Mouse (Mus musculus) ES-CJ7 (cell line): ENCODE data around the gene Atp5b.
A peak's percentile ranks its signal among the peaks of the same experiment; 100 is the strongest.

Source experiments
- DNase-seq: peaks from one replicate; pipeline ENCODE4 v3.0.0; 2011; ENCODE audit warnings: low read depth, low spot score

Atp5b gene

DNA sequence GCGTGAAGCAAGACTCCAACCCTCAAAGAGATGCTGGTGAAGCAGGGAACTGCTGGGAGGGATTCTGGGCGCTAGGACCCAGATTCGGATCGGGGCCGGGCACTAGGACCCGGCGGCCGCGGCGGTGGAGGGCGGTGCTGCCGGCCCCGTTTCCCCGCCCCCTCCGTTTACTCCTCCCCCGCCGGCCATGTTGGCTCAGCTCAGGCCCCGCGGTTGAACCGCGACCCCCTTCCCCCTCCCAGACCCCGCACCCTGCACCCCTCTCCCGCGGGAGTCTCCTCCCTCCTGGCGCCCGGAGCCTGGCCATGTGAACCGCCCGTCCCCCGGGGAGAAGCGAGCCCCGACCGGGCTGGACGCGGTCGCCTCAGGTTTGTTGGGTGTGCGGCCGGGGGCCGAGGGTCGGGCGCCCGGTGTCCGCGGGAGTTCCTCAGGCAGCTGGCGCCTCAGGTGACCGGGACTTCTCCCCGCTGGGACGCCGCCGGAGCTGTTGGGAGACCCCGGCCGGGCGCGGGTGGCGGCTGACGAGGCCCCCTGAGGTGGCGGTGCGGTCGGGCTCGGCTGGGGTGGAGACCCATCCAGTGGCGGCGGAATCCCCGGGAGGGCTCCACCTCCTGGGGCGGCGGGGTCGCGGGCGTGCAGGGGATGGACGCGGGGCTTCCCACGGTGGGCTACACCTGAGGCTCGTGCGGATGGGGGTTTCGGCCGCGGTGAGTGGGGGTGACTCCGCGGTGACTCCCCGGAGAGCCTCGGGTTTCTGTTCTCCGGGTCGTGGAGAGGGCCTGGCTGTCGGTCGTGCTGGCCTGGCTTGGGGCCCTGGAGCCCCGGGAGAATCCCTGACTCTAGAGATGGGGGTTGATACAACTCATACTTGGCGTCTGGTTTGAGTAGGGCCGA is 13.9 kb downstream of the Atp5b start:
- DNase-seq: peak; percentile 83

DNA sequence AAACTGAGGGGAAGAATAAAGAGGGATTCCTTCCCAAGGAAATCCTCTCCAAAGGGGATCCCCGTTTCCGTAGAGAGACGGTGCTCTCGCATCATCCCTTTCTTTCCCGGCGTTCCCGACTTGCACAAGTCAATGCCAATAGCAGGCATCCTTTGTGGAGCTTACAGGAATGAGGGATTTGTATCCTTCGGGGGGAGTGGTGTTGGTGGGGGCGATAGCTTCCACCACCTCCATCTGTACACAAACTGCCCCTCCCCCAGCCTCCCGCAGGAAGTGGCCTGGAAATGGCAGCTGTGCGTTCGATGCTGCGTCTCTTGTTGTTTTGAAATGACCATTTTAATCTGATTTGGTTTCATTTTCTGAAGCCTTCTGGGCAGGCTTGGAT is 14.5 kb downstream of the Atp5b start:
- DNase-seq: peak; percentile 46

DNA sequence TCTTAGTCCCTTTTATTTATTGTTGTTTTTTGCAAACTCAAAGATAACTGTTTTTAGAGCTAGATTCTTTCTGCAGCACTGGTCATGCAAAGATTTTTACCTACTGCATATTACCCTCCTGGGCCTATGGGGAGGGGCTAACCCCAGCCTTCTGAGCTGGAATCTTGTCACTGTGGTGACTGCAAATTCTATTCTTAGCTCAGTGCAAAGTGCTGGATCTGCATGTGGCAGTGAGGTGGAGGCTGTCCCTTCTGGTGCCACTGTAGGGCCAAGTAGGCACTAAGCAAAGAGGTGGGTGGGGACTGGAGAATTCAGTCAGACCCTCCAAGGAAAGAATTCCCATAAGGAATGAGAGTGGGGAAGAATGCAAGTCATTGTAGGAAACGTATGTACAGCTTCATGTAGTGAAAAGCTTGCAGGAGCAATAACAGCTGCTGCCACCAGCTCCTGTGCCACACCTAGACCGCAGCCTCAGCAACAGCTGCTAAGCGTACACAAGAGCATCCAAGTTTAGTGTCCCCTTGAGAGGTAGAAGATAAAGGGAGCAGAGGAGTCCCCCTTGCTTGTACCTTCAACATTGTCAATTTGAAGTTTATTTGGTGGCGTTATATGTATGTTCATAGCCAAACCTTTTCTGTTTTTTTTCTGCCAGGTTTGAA is 27.2 kb downstream of the Atp5b start:
- DNase-seq: no peak

- no peak for DNase-seq
Measured at GRCm38 (mm10) chr10:128111227-128111626, 28.2 kb downstream of the Atp5b start.

GRCm38 (mm10) chr10:128123833-128124232 is 40.8 kb downstream of the Atp5b start:
- no peak for DNase-seq

DNA sequence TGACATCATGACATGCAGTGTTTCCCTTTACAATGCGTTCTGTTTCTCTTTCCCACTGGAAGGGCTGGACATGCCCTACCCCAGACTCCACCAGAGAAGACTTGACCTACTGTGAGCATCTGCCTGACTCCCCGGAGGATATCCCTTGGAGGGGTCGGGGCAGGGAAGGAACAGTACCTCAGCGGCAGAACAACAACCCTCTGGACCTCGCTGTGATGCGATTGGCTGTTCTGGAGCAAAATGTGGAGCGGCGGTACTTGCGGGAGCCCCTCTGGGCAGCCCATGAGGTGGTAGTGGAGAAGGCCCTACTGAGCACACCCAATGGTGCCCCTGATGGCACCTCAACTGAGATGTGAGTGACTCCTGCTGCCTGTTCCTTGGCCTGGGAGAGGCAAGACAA is 41.8 kb downstream of the Atp5b start:
- no peak for DNase-seq

DNA sequence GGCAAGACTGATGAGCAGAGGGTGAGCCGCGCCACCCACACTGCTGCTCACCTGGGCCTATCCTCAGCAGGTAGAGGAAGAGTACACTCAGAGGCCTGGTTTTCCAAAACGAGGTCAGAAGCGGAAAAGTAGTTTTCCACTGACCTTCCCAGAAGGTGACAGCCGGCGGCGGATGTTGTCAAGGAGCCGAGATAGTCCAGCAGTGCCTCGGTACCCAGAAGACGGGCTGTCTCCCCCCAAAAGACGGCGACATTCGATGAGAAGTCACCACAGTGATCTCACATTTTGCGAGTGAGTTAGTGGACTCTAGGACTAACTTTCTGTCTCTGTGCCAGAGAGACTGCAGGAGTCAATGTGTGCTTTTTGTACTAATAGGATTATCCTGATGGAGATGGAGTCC is 42.9 kb downstream of the Atp5b start:
- no peak for DNase-seq

DNA sequence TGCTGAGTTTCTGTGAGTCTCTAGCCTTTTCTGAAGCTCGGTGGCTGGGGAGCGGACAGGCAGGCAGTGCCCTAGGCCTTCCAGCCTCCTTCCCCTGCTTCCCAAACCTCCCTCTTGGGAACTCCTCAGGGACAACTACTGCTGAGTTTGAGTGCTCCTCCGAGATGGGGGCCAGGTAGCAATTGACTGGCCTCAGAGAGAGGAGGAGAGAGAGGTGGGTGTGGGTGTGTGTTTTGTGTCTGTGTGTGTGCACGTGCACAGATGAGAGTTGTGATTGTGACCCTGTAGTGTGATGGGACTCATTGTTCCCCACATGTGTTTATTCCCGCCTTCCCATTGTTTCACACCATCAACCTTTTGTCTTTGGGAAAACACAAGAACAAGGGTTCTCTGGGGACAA is 44.4 kb downstream of the Atp5b start:
- DNase-seq: no peak

- DNase-seq: no peak
Measured at GRCm38 (mm10) chr10:128128143-128128542, 45.1 kb downstream of the Atp5b start.

GRCm38 (mm10) chr10:128131297-128131696 is 48.2 kb downstream of the Atp5b start:
- no peak for DNase-seq

DNA sequence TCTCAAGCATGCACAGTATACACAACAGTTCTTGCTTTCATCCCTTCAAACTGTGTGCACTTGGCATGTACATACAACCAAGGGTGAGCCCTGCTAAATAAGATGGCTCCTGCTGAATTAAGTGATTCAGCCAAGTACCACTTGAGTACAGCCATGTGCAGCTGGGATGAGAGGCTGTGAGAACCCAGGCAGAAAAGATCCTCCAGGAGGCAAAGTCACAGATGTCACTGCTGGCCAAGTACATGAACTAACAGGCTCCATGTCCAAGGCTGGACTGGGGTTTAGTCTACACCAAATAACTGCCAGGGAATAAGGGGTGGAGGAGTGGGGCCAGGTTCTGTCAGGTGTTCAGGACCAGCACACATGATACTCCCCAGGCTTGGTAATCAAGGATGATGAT is 48.7 kb downstream of the Atp5b start:
- DNase-seq: no peak

DNA sequence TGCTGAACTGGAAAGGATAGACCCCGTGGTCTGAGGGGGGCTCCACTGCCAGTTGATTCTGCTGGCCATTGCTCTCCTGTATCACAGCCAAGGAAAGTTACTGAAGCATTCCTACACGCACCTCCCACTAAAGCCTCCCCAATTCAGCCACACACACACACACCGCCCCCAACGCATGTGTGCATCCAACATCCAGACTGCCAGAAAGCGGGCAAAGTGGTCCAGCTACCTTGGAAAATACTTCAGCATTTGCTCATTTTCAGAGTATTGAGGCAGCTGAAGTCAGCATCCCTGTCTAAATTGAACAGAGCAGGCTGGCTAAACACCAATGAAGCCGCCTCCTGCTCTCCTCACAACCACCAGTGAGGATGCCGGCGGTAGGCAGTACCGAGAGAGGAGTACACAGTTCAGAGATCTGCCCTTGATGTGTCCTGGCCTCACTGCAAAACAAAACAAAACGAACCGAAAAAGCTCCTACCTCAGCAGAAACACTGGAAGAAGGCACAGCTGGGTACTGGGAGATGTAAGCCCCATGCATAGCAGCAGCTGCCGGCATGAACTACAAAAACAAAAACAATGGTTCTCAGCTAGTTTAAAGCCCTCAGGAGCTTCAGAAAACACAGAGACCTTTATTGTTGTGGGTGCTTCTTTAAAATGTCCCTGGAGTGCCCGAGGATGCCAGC is 50.7 kb downstream of the Atp5b start:
- no peak for DNase-seq

GRCm38 (mm10) chr10:128135374-128135773 is 52.3 kb downstream of the Atp5b start:
- DNase-seq: no peak
